Mouse (Mus musculus) CH12.LX (cell line): ENCODE measurements around the gene Ccdc182. TPM values are rescaled to one million over a fixed set of nuclear protein-coding genes. Genes with fewer than 3 reads are reported as not detected.

ENCODE experiments used
- DNase-seq: peaks from one replicate; pipeline ENCODE4 v3.0.0-alpha.2; 2013; ENCODE audit errors: extremely low read depth
- H3K27ac ChIP-seq: 2 replicates; pipeline ENCODE4 v1.5.1; 2012; ENCODE audit warnings: low read depth, mild to moderate bottlenecking, control low read depth, moderate library complexity; ENCODE audit not compliant: insufficient read depth
- H3K27me3 ChIP-seq: replicated peaks from 2 replicates; pipeline ENCODE3; 2012; ENCODE audit warnings: inconsistent platforms
- H3K36me3 ChIP-seq, 2 experiments: replicated peaks in 1 of 2; 2 replicates each; pipeline versions ENCODE3 to v1.6.1; 2012; ENCODE audit warnings: inconsistent platforms in 1 of 2, low read length in 1 of 2, mild to moderate bottlenecking in 1 of 2, mixed read lengths in 1 of 2, moderate library complexity in 1 of 2; ENCODE audit not compliant: control insufficient read depth in 1 of 2, insufficient read depth in 1 of 2
- H3K4me1 ChIP-seq, 2 experiments: 2 replicates each; pipeline ENCODE4 v1.6.1; 2012; ENCODE audit warnings: inconsistent platforms in 1 of 2, moderate library complexity in 1 of 2; ENCODE audit not compliant: insufficient read depth in 2 of 2, control insufficient read depth in 1 of 2
- H3K4me2 ChIP-seq: 2 replicates; pipeline ENCODE4 v1.6.1; 2012; ENCODE audit warnings: low read depth, mild to moderate bottlenecking, control low read depth; ENCODE audit not compliant: poor library complexity, insufficient read depth, severe bottlenecking
- H3K4me3 ChIP-seq, 3 experiments: fragments of 150-350 bp in 1 of 3; sonication (generic) in 1 of 3; replicated peaks in 1 of 3; 2 replicates each; pipeline versions ENCODE3 to v1.5.1; 2011 to 2012; ENCODE audit warnings: low read depth in 2 of 3, low read length in 2 of 3, mild to moderate bottlenecking in 2 of 3, moderate library complexity in 2 of 3, control low read depth in 1 of 3, improper control_type of control experiment in 1 of 3, inconsistent platforms in 1 of 3, mixed read lengths in 1 of 3; ENCODE audit not compliant: poor library complexity in 1 of 3
- H3K79me2 ChIP-seq: replicated peaks from 2 replicates; pipeline ENCODE4 v1.6.1; 2012; ENCODE audit warnings: mild to moderate bottlenecking, moderate library complexity; ENCODE audit not compliant: control insufficient read depth, poor library complexity, insufficient read depth, severe bottlenecking; ENCODE audit errors: extremely low read depth
- H3K9ac ChIP-seq: 2 replicates; pipeline ENCODE4 v1.6.1; 2012; ENCODE audit warnings: low read depth, mild to moderate bottlenecking, control low read depth, moderate library complexity; ENCODE audit not compliant: insufficient read depth
- H3K9me3 ChIP-seq: replicated peaks from 2 replicates; pipeline ENCODE3; 2012; ENCODE audit warnings: low read length, inconsistent platforms, mixed read lengths
- CHD1 ChIP-seq: IDR thresholded peaks from 2 replicates; pipeline ENCODE4 v1.6.1; 2012; ENCODE audit warnings: low read depth, low read length, improper control_type of control experiment, inconsistent platforms
- CTCF ChIP-seq, 2 experiments: IDR thresholded peaks in 1 of 2; conservative IDR thresholded peaks in 1 of 2; 2 replicates each; pipeline ENCODE4 v1.5.1; 2011 to 2012; ENCODE audit warnings: low read depth in 2 of 2, low read length in 2 of 2, improper control_type of control experiment in 1 of 2, inconsistent platforms in 1 of 2, mild to moderate bottlenecking in 1 of 2, moderate library complexity in 1 of 2
- E2F4 ChIP-seq: IDR thresholded peaks from 2 replicates; pipeline ENCODE4 v1.6.1; 2011; ENCODE audit warnings: low read depth, low read length, improper control_type of control experiment; ENCODE audit not compliant: insufficient replicate concordance
- ELF1 ChIP-seq: IDR thresholded peaks from 2 replicates; pipeline ENCODE4 v1.6.1; 2014; ENCODE audit warnings: low read depth, mild to moderate bottlenecking, inconsistent platforms, low read length, improper control_type of control experiment
- EP300 ChIP-seq: IDR thresholded peaks from 2 replicates; pipeline ENCODE4 v1.6.1; 2011; ENCODE audit warnings: low read length, improper control_type of control experiment
- GABPA ChIP-seq: IDR thresholded peaks from 2 replicates; pipeline ENCODE4 v1.6.1; 2012; ENCODE audit warnings: low read depth, low read length, improper control_type of control experiment, inconsistent platforms; ENCODE audit not compliant: insufficient replicate concordance
- HCFC1 ChIP-seq: IDR thresholded peaks from 2 replicates; pipeline ENCODE4 v1.6.1; 2012; ENCODE audit warnings: low read depth, mild to moderate bottlenecking, inconsistent platforms, low read length, improper control_type of control experiment
- JUN ChIP-seq: IDR thresholded peaks from 2 replicates; pipeline ENCODE4 v1.6.1; 2011; ENCODE audit warnings: low read depth, mild to moderate bottlenecking, low read length, improper control_type of control experiment, moderate library complexity; ENCODE audit not compliant: insufficient read depth
- KAT2A ChIP-seq: IDR thresholded peaks from 2 replicates; pipeline ENCODE4 v1.6.1; 2012; ENCODE audit warnings: low read length, improper control_type of control experiment, inconsistent platforms; ENCODE audit not compliant: insufficient replicate concordance
- MAFK ChIP-seq: IDR thresholded peaks from 2 replicates; pipeline ENCODE4 v1.6.1; 2011; ENCODE audit warnings: low read length, improper control_type of control experiment; ENCODE audit not compliant: insufficient replicate concordance
- MEF2A ChIP-seq: IDR thresholded peaks from 2 replicates; pipeline ENCODE4 v1.6.1; 2014; ENCODE audit warnings: low read depth, mild to moderate bottlenecking, inconsistent platforms, low read length, improper control_type of control experiment, borderline replicate concordance
- MYC ChIP-seq: IDR thresholded peaks from 2 replicates; pipeline ENCODE4 v1.6.1; 2011; ENCODE audit warnings: low read depth, mild to moderate bottlenecking, improper control_type of control experiment, low read length
- NELFE ChIP-seq: IDR thresholded peaks from 2 replicates; pipeline ENCODE4 v1.6.1; 2011; ENCODE audit warnings: low read depth, low read length, improper control_type of control experiment
- NRF1 ChIP-seq: IDR thresholded peaks from 2 replicates; pipeline ENCODE4 v1.6.1; 2014; ENCODE audit warnings: low read depth, mild to moderate bottlenecking, inconsistent platforms, low read length, improper control_type of control experiment, moderate library complexity
- PAX5 ChIP-seq: IDR thresholded peaks from 2 replicates; pipeline ENCODE4 v1.6.1; 2012; ENCODE audit warnings: low read length, inconsistent platforms, mixed read lengths
- POLR2AphosphoS2 ChIP-seq: IDR thresholded peaks from 2 replicates; pipeline ENCODE4 v1.6.1; 2011; ENCODE audit warnings: low read depth, low read length, improper control_type of control experiment
- RAD21 ChIP-seq: IDR thresholded peaks from 2 replicates; pipeline ENCODE4 v1.6.1; 2011; ENCODE audit warnings: low read depth, mild to moderate bottlenecking, low read length, improper control_type of control experiment, moderate library complexity
- SMC3 ChIP-seq: IDR thresholded peaks from 2 replicates; pipeline ENCODE4 v1.6.1; 2011; ENCODE audit warnings: low read depth, low read length, improper control_type of control experiment
- TBP ChIP-seq: conservative IDR thresholded peaks from 2 replicates; pipeline ENCODE4 v1.6.1; 2011; ENCODE audit warnings: low read depth, low read length, improper control_type of control experiment
- UBTF ChIP-seq: IDR thresholded peaks from 2 replicates; pipeline ENCODE4 v1.6.1; 2012; ENCODE audit warnings: low read depth, mild to moderate bottlenecking, inconsistent platforms, low read length, improper control_type of control experiment, moderate library complexity
- USF2 ChIP-seq: conservative IDR thresholded peaks from 2 replicates; pipeline ENCODE4 v1.6.1; 2011; ENCODE audit warnings: low read depth, low read length, improper control_type of control experiment
- ZC3H11A ChIP-seq: IDR thresholded peaks from 2 replicates; pipeline ENCODE4 v1.6.1; 2012; ENCODE audit warnings: low read depth, mild to moderate bottlenecking, inconsistent platforms, low read length, improper control_type of control experiment
- ZNF384 ChIP-seq: IDR thresholded peaks from 2 replicates; pipeline ENCODE4 v1.6.1; 2012; ENCODE audit warnings: low read depth, low read length, improper control_type of control experiment, inconsistent platforms
- dilution Hi-C: fragments of 300-500 bp; cut with MboI; formaldehyde crosslinking; loops from 2 replicates; pipeline ENCODE4 v1.14.3; 2020; ENCODE audit warnings: low sequenced_read_pairs; ENCODE audit not compliant: extremely low pct_unique_long_range_greater_than_20kb, extremely low pct_ligation_motif_present
- in situ Hi-C: fragments of 300-500 bp; cut with MboI; formaldehyde crosslinking; loops from 3 replicates; pipeline ENCODE4 v1.14.3; 2019; ENCODE audit warnings: low sequenced_read_pairs, low pct_ligation_motif_present, low pct_unique_long_range_greater_than_20kb, mixed read lengths
- polyA plus RNA-seq: library from polyadenylated mRNA; unstranded; fragments of >175 nt; gene quantifications from 2 replicates; pipeline ENCODE4 v1.2.1, GENCODE M21; 2012; ENCODE audit warnings: low read depth; ENCODE audit not compliant: insufficient read length
- total RNA-seq, 2 experiments: library from RNA; depleted of rRNA; stranded (reverse); fragments of 300-350 nt in 1 of 2; fragments of >200 nt in 1 of 2; gene quantifications; 2 replicates each; pipeline ENCODE4 v1.2.3; 2012 to 2014

The Ccdc182 gene
- total and polyA plus RNA-seq, 3 experiments, result not detected

GRCm38 (mm10) chr11:88282516-88282915 is 11.3 kb upstream of the Ccdc182 start:
- Histone ChIP-seq H3K36me3 (no peaks in the 10 kb centered on the region), H3K4me3 (no peak overlapping the region), H3K9ac (no peak overlapping the region), H3K4me2 (no peak overlapping the region), H3K27me3 (no peaks in the 10 kb centered on the region), H3K9me3 (peaks cover 8% of the 10 kb centered on the region), H3K4me1 (peaks cover 0 to 4% of the 10 kb centered on the region in 2 experiments; a peak in 3 of 4 replicates), H3K79me2 (no peaks in the 10 kb centered on the region), H3K27ac (no peak overlapping the region)
- dilution Hi-C loops (no loop called here), in situ Hi-C loops (no loop called here)
- peak; percentile 23 for DNase-seq
- peak; percentile 23 for TF ChIP-seq RAD21
- TF ChIP-seq MYC, result no peak
- no peak for TF ChIP-seq UBTF
- TF ChIP-seq SMC3, result no peak; the same call in none of the 2 replicates
- TF ChIP-seq CTCF (conservative IDR thresholded peaks at IDR 0.05 in 1 of 2, IDR thresholded peaks at IDR 0.05 in 1 of 2; ENCODE audit: low read depth in 2 of 2, low read length in 2 of 2), result peak; percentile 40 to 46; a peak in 3 of 4 replicates

DNA sequence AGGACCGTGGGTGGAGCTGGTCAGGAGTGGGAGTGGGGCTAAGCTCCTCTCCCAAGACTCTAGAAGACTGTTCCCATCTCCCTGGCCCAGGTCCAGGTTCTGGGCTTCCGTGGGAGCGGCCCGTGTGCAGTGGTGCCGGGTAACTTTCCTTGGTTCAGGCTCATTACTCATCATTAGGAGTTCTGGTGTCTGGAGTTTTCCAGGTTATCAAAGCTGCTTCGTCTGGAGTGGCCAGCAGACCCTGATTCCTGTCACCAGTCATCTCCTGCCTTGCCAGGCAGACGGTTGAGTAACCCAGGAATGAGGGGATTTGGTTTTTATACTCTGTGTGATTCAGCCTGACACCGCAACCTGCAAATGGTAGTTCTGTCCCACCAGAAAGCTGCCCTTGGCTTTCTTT is 7.8 kb upstream of the Ccdc182 start:
- TF ChIP-seq GABPA, result no peak
- H3K79me2 ChIP-seq, result no peaks in the 10 kb centered on the region
- H3K4me3 ChIP-seq, result no peak overlapping the region
- no peaks in the 10 kb centered on the region for H3K36me3 ChIP-seq
- H3K4me2 ChIP-seq, result no peak overlapping the region
- in situ Hi-C loops (no loop called here), dilution Hi-C loops (no loop called here)
- H3K9ac ChIP-seq, result no peak overlapping the region
- DNase-seq, result no peak
- no peak overlapping the region for H3K27ac ChIP-seq
- H3K9me3 ChIP-seq, result peaks cover 8% of the 10 kb centered on the region
- H3K27me3 ChIP-seq, result no peaks in the 10 kb centered on the region
- peaks cover 0 to 4% of the 10 kb centered on the region in 2 experiments; a peak in 2 of 4 replicates for H3K4me1 ChIP-seq

- H3K79me2 ChIP-seq, result no peaks in the 10 kb centered on the region
- DNase-seq, result no peak
- H3K4me3 ChIP-seq, result no peak overlapping the region
- dilution Hi-C loops (no loop called here), in situ Hi-C loops (no loop called here)
- H3K27me3 ChIP-seq, result no peaks in the 10 kb centered on the region
- no peak overlapping the region for H3K27ac ChIP-seq
- no peak overlapping the region for H3K9ac ChIP-seq
- no peak overlapping the region for H3K4me2 ChIP-seq
- H3K9me3 ChIP-seq, result no peaks in the 10 kb centered on the region
- TF ChIP-seq CHD1, result no peak
- no peak for TF ChIP-seq TBP
- TF ChIP-seq ELF1, result no peak
- no peak for TF ChIP-seq E2F4
- TF ChIP-seq UBTF, result no peak
- TF ChIP-seq EP300, result no peak
- TF ChIP-seq NELFE, result no peak
- no peak for TF ChIP-seq ZNF384
- TF ChIP-seq USF2, result no peak
- no peak for TF ChIP-seq JUN
- no peak for TF ChIP-seq NRF1
- no peak for TF ChIP-seq MYC
- TF ChIP-seq KAT2A, result no peak
- TF ChIP-seq PAX5, result no peak
- no peak for TF ChIP-seq MAFK
- no peak for TF ChIP-seq MEF2A
- no peak for TF ChIP-seq HCFC1
- TF ChIP-seq ZC3H11A, result no peak
- no peak for TF ChIP-seq POLR2AphosphoS2
- no peak for TF ChIP-seq RAD21
- H3K36me3 ChIP-seq, result no peaks in the 10 kb centered on the region
- peaks cover 0 to 4% of the 10 kb centered on the region in 2 experiments; a peak in 2 of 4 replicates for H3K4me1 ChIP-seq
Measured at GRCm38 (mm10) chr11:88288400-88288799, 5.5 kb upstream of the Ccdc182 start.
